Mouse (Mus musculus) ES-Bruce4 (cell line): ENCODE measurements around the gene Gm7534. TPM values are rescaled to one million over a fixed set of nuclear protein-coding genes. Genes with fewer than 3 reads are reported as not detected.

Experiments
- H3K27ac ChIP-seq: 2 replicates; pipeline ENCODE4 v1.5.1; 2012; ENCODE audit warnings: low read length, inconsistent platforms; ENCODE audit not compliant: insufficient read depth
- H3K27me3 ChIP-seq: 2 replicates; pipeline ENCODE4 v1.6.1; 2012; ENCODE audit warnings: mild to moderate bottlenecking, low read length, inconsistent platforms; ENCODE audit not compliant: control insufficient read depth, poor library complexity, insufficient read depth, severe bottlenecking
- H3K36me3 ChIP-seq: 2 replicates; pipeline ENCODE4 v1.6.1; 2012; ENCODE audit warnings: inconsistent platforms, mild to moderate bottlenecking, low read length, moderate library complexity; ENCODE audit not compliant: control insufficient read depth, poor library complexity, insufficient read depth, severe bottlenecking
- H3K4me1 ChIP-seq: one replicate; pipeline ENCODE4 v1.8.1; 2011; ENCODE audit warnings: low read length; ENCODE audit not compliant: control insufficient read depth, insufficient read depth
- H3K4me3 ChIP-seq: 2 replicates; pipeline ENCODE4 v1.5.1; 2011; ENCODE audit warnings: low read depth, mild to moderate bottlenecking, low read length
- H3K9ac ChIP-seq: 2 replicates; pipeline ENCODE4 v1.6.1; 2012; ENCODE audit warnings: low read depth, mild to moderate bottlenecking, inconsistent platforms; ENCODE audit not compliant: poor library complexity, severe bottlenecking
- H3K9me3 ChIP-seq: replicated peaks from 2 replicates; pipeline ENCODE4 v1.6.1; 2012; ENCODE audit warnings: mild to moderate bottlenecking, low read length, inconsistent platforms; ENCODE audit not compliant: control insufficient read depth, poor library complexity, insufficient read depth, severe bottlenecking
- CTCF ChIP-seq: IDR thresholded peaks from one replicate; pipeline ENCODE4 v1.8.1; 2011; ENCODE audit warnings: low read depth, low read length
- EP300 ChIP-seq: IDR thresholded peaks from 2 replicates; pipeline ENCODE4 v1.6.1; 2011; ENCODE audit warnings: low read depth, low read length; ENCODE audit not compliant: insufficient read depth
- POLR2A ChIP-seq: IDR thresholded peaks from one replicate; pipeline ENCODE4 v1.8.1; 2011; ENCODE audit warnings: low read length; ENCODE audit not compliant: insufficient read depth
- polyA plus RNA-seq: library from polyadenylated mRNA; stranded (reverse); fragments of >200 nt; gene quantifications from 2 replicates; pipeline ENCODE4 v1.2.4, GENCODE M21; 2011; ENCODE audit warnings: low read depth; ENCODE audit not compliant: missing spikeins, insufficient read depth, insufficient read length

The Gm7534 gene
- polyA plus RNA-seq, 1 experiment = not detected

DNA sequence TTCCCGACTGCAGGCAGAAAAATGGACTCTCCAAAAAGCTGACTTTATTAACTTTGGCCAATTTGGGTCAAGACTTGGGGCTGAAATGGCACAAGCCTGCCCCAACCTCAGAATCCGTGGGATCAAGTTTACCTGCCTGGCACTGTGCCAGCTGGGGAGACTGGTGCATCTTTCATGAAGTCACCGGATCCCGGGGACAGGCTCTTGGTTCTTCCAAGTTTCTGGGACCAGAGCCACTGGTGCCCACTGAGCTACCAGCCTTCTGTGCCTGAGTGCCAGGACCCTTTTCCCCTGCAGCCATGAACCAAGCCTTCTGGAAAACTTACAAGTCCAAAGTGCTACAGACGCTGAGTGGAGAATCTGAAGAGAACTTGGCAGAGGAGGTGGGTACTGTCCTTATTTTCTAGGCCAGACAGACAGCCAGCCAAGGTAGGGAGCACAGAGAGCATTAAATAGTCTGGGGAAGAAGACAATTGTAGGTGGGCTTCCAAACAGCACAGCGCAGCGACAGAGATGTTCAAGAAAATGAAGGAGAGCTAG is 44.0 kb upstream of the Gm7534 start, which contains the start of gene Gm30191:
Gene Gm30191, plus strand, starts transcription at position 217 of the 540 bp plus-strand sequence.
- no peak within 1 kb of the TSS for H3K4me3 ChIP-seq
- H3K4me1 ChIP-seq = no peaks in the 10 kb centered on the region
- TF ChIP-seq CTCF (no peak), POLR2A (no peak), EP300 (no peak)
- H3K27ac ChIP-seq = no peak within 1 kb of the TSS
- no peaks in the 10 kb centered on the region for H3K9me3 ChIP-seq
- no peaks in the 10 kb centered on the region for H3K36me3 ChIP-seq
- peaks cover 9% of the 10 kb centered on the region for H3K27me3 ChIP-seq
- H3K9ac ChIP-seq = no peak within 1 kb of the TSS; the same call in 1 of the 2 replicates

DNA sequence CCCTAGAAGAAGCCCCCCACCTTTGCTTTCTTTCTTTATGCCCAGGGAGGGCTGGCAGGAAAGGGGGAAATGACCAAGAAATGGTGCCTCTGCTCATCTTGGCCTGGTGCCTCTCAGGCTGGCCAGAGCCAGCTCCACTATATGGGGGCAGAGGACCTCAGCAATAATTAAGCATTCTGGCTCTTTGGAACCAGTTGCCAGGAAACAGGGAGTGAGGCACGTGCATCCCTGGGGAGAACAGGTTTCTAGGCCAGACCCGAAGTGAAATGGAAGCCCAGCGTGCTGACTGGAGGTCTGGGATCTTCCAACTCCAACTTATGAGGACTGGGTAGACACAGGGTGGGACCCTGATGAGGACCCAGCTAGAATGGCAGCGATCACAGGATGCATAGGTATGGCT is 43.5 kb upstream of the Gm7534 start:
- Histone ChIP-seq H3K36me3 (no peaks in the 10 kb centered on the region), H3K9ac (no peak overlapping the region), H3K9me3 (no peaks in the 10 kb centered on the region), H3K27ac (no peak overlapping the region), H3K27me3 (peaks cover 8% of the 10 kb centered on the region), H3K4me3 (no peak overlapping the region), H3K4me1 (no peaks in the 10 kb centered on the region)
- TF ChIP-seq EP300 = no peak
- TF ChIP-seq POLR2A = no peak
- no peak for TF ChIP-seq CTCF

DNA sequence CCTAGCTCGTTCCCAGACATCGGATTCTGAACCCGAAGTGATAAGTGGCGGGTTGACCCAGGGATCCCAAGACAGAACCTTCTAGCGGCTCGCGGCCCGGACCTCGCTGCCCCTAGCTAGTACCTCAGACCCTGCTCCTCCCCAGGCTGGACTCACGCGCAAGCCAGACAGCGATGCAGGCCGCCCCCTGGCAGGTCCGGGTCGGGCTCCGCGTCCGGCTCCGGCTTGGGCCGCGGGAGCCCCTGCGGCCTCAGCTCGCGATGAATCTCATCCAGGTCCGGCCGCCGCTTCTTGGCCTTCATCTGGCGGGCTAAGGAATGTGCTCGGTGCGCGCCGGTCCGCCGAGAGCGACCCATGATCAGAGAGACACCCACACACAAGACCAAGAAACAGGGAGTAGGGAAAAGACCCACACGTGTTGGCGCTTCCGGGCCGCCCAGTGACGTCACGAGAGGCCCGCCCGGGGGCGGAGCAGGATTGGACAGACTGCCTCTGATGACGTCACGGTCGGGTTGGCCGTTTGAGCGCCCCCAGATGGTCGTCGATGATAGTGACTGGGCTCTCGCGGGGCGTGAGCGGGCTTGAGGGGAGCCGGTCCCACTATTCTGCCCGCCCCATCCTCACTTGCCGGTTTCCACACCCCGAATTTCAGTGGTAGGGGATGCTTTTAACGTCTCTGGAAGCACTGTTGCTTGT is 42.5 kb upstream of the Gm7534 start, which contains the start of gene Zfp593:
Gene Zfp593, minus strand, starts transcription at position 445 of the 696 bp plus-strand sequence.
- Histone ChIP-seq H3K9me3 (no peaks in the 10 kb centered on the region), H3K36me3 (no peaks in the 10 kb centered on the region), H3K4me3 (peak within 1 kb of the TSS; percentile 93), H3K4me1 (no peaks in the 10 kb centered on the region), H3K27ac (no peak within 1 kb of the TSS), H3K27me3 (no peaks in the 10 kb centered on the region), H3K9ac (peak within 1 kb of the TSS; percentile 74)
- TF ChIP-seq EP300 = no peak
- TF ChIP-seq CTCF = peak; percentile 78
- peak; percentile 9 for TF ChIP-seq POLR2A

DNA sequence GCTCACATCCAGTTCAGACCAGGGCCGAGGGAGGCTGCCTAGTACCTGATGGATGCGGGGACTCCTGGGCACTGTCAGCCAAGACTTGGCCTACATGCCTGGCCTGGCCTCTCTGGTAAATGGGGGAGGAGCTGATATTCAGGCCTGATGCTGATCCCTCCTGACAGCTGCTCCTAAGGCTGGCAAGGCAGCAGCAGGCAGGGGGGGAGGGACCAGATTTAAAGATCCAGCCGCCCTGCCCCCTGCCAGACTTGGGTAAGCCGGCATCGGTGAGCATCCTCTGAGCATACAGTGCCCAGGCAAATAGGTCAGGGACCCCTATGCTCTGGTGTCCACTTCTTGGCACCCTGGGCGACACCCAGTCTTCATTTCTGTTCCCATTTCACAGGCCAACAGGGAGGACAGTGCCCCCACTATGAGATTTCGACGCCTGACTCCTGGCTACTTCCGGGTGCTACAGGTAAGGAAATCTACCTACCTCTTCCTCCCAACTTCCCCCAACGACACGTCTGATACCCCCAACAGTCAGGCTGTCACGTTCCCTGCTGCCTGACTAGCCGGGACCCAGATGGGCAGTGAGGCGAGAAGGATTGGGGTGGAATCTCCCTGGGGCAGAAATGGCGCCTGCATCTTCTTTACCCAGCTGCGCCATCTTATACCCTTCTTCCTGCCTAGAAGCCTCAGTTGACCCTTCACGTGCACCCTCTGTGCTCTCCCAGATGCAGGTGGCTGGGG is 40.9 kb upstream of the Gm7534 start, which contains the start of gene E130218I03Rik:
Gene E130218I03Rik, plus strand, starts transcription at position 147 of the 735 bp plus-strand sequence.
- H3K4me1 ChIP-seq = peaks cover 2% of the 10 kb centered on the region
- TF ChIP-seq POLR2A (no peak), EP300 (no peak), CTCF (no peak)
- H3K9me3 ChIP-seq = no peaks in the 10 kb centered on the region
- peak within 1 kb of the TSS; percentile 74 for H3K9ac ChIP-seq
- no peaks in the 10 kb centered on the region for H3K36me3 ChIP-seq
- H3K27ac ChIP-seq = no peak within 1 kb of the TSS
- no peaks in the 10 kb centered on the region for H3K27me3 ChIP-seq
- H3K4me3 ChIP-seq = peak within 1 kb of the TSS; percentile 93

DNA sequence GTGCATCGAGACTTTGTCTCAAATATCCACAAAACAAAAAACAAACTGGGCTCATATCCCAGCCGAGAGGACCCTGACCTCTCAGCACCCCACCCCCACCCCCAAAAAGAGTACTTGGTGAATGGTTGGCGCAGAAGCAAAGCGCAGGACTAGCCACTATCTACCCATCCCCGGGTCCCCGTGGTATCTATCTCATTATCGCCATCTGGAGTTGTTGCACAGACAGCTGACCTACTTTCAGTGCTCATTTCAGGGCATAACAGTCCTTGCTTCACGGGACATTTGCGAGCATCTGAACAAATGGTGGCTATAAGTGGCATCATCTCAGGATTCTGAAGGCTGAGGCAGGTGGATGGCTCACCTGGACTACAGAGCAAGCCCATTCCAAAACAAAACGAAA is 35.9 kb upstream of the Gm7534 start:
- TF ChIP-seq POLR2A (no peak), EP300 (no peak), CTCF (no peak)
- no peaks in the 10 kb centered on the region for H3K36me3 ChIP-seq
- H3K27me3 ChIP-seq = no peaks in the 10 kb centered on the region
- no peaks in the 10 kb centered on the region for H3K9me3 ChIP-seq
- H3K9ac ChIP-seq = no peak overlapping the region
- H3K4me1 ChIP-seq = peaks cover 5% of the 10 kb centered on the region
- H3K27ac ChIP-seq = no peak overlapping the region
- peak overlapping the region; percentile 72 for H3K4me3 ChIP-seq
